Mouse (Mus musculus) left cerebral cortex, adult 9 months (tissue): Measurements from ENCODE around the gene Egln2.

Source experiments
- DNase-seq, 2 experiments: peaks; one replicate each; pipeline ENCODE4 v3.0.0; 2022; ENCODE audit warnings: low spot score in 2 of 2

Egln2 gene

GRCm38 (mm10) chr7:27132588-27132987 is 34.0 kb downstream of the Egln2 start:
- peak in 1 of 2 experiments; percentile 44 for DNase-seq

- no peak for DNase-seq
Observed at GRCm38 (mm10) chr7:27131387-27131786, 35.2 kb downstream of the Egln2 start.

- no peak for DNase-seq
Observed at GRCm38 (mm10) chr7:27130521-27131370, 35.9 kb downstream of the Egln2 start.

- DNase-seq: no peak
Observed at GRCm38 (mm10) chr7:27129811-27130210, 36.8 kb downstream of the Egln2 start.

- DNase-seq: no peak
Observed at GRCm38 (mm10) chr7:27128946-27129345, 37.7 kb downstream of the Egln2 start.

GRCm38 (mm10) chr7:27128162-27128561 is 38.4 kb downstream of the Egln2 start:
- peak in 1 of 2 experiments; percentile 57 for DNase-seq

- no peak for DNase-seq
Observed at GRCm38 (mm10) chr7:27124969-27125368, 41.6 kb downstream of the Egln2 start.

GRCm38 (mm10) chr7:27124305-27124832 is 42.2 kb downstream of the Egln2 start:
- DNase-seq: no peak

- no peak for DNase-seq
Observed at GRCm38 (mm10) chr7:27119676-27120075, 46.9 kb downstream of the Egln2 start, which contains the start of gene Cyp2f2. Gene Cyp2f2, plus strand, starts transcription at chr7:27119909.

- DNase-seq: no peak
Observed at GRCm38 (mm10) chr7:27118033-27118511, 48.5 kb downstream of the Egln2 start.

- DNase-seq: no peak
Observed at GRCm38 (mm10) chr7:27111987-27112386, 54.6 kb downstream of the Egln2 start.

- no peak for DNase-seq
Observed at GRCm38 (mm10) chr7:27111038-27111437, 55.6 kb downstream of the Egln2 start.

- no peak for DNase-seq
Observed at GRCm38 (mm10) chr7:27110327-27110726, 56.3 kb downstream of the Egln2 start.
